Mouse (Mus musculus): ENCODE measurements around the gene Kcnj2.

DNA sequence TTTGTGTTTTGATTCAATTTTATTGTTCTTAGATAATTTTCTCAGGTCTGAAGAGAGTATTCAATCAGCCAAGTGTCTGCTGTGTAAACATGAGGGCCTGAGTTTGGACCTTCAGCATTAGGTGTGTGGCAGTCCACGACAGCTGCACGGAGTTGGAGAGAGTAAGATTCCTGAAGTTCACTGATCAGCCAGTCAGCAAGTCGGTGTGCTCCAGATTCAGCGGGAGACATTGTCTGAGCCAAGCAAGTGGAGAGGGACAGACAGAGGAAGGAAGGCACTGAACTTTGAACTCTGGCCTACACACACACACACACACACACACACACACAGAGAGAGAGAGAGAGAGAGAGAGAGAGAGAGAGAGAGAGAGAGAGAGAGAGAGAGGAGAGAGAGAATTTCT, 57.4 kb downstream of the Kcnj2 start:
- TF ChIP-seq CTCF (IDR thresholded peaks at IDR 0.05; ENCODE audit: low read depth) (no peak), EP300 (IDR thresholded peaks at IDR 0.05; ENCODE audit: low read depth) (no peak)
